Mouse (Mus musculus) ES-Bruce4 (cell line): ENCODE data around the gene Cyb5b. TPM values are rescaled to one million over a fixed set of nuclear protein-coding genes. Genes with fewer than 3 reads are reported as not detected.

ENCODE experiments used
- H3K27ac ChIP-seq: 2 replicates; pipeline ENCODE4 v1.5.1; 2012; ENCODE audit warnings: low read length, inconsistent platforms; ENCODE audit not compliant: insufficient read depth
- H3K27me3 ChIP-seq: 2 replicates; pipeline ENCODE4 v1.6.1; 2012; ENCODE audit warnings: mild to moderate bottlenecking, low read length, inconsistent platforms; ENCODE audit not compliant: control insufficient read depth, poor library complexity, insufficient read depth, severe bottlenecking
- H3K36me3 ChIP-seq: 2 replicates; pipeline ENCODE4 v1.6.1; 2012; ENCODE audit warnings: inconsistent platforms, mild to moderate bottlenecking, low read length, moderate library complexity; ENCODE audit not compliant: control insufficient read depth, poor library complexity, insufficient read depth, severe bottlenecking
- H3K4me1 ChIP-seq: one replicate; pipeline ENCODE4 v1.8.1; 2011; ENCODE audit warnings: low read length; ENCODE audit not compliant: control insufficient read depth, insufficient read depth
- H3K4me3 ChIP-seq: 2 replicates; pipeline ENCODE4 v1.5.1; 2011; ENCODE audit warnings: low read depth, mild to moderate bottlenecking, low read length
- H3K9ac ChIP-seq: 2 replicates; pipeline ENCODE4 v1.6.1; 2012; ENCODE audit warnings: low read depth, mild to moderate bottlenecking, inconsistent platforms; ENCODE audit not compliant: poor library complexity, severe bottlenecking
- H3K9me3 ChIP-seq: replicated peaks from 2 replicates; pipeline ENCODE4 v1.6.1; 2012; ENCODE audit warnings: mild to moderate bottlenecking, low read length, inconsistent platforms; ENCODE audit not compliant: control insufficient read depth, poor library complexity, insufficient read depth, severe bottlenecking
- CTCF ChIP-seq: IDR thresholded peaks from one replicate; pipeline ENCODE4 v1.8.1; 2011; ENCODE audit warnings: low read depth, low read length
- EP300 ChIP-seq: IDR thresholded peaks from 2 replicates; pipeline ENCODE4 v1.6.1; 2011; ENCODE audit warnings: low read depth, low read length; ENCODE audit not compliant: insufficient read depth
- POLR2A ChIP-seq: IDR thresholded peaks from one replicate; pipeline ENCODE4 v1.8.1; 2011; ENCODE audit warnings: low read length; ENCODE audit not compliant: insufficient read depth
- polyA plus RNA-seq: library from polyadenylated mRNA; stranded (reverse); fragments of >200 nt; gene quantifications from 2 replicates; pipeline ENCODE4 v1.2.4, GENCODE M21; 2011; ENCODE audit warnings: low read depth; ENCODE audit not compliant: missing spikeins, insufficient read depth, insufficient read length

Gene Cyb5b
- polyA plus RNA-seq, 1 experiment = 102 TPM

DNA sequence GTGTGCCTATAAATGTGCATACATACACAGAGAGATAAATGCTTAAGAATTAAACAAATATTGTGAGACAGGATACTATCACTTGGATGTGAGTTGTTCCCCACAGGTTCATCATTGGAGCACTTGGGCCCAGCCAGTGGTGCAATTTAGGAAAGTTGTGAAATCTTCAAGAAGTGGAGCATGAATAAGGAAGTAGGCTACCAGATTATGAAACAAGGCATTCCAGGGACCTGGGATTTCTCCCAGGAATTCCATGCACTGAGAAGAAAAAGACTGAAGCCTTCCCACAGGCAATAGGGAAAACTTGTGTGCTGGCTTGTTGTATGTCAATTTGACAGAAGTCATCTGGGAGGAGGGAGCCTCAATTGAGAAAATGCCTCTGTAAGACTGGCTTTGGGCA lies 4.3 kb upstream of the Cyb5b start:
- Histone ChIP-seq H3K9ac (no peak overlapping the region), H3K36me3 (no peaks in the 10 kb centered on the region), H3K9me3 (no peaks in the 10 kb centered on the region), H3K4me1 (peaks cover 1% of the 10 kb centered on the region), H3K4me3 (no peak overlapping the region), H3K27ac (no peak overlapping the region), H3K27me3 (no peaks in the 10 kb centered on the region)
- TF ChIP-seq CTCF = no peak
- no peak for TF ChIP-seq EP300
- TF ChIP-seq POLR2A = no peak

- H3K27ac ChIP-seq = no peak overlapping the region
- H3K4me1 ChIP-seq = peaks cover 1% of the 10 kb centered on the region
- no peak overlapping the region for H3K4me3 ChIP-seq
Measured at GRCm38 (mm10) chr8:107148802-107149201, 1.6 kb upstream of the Cyb5b start.

DNA sequence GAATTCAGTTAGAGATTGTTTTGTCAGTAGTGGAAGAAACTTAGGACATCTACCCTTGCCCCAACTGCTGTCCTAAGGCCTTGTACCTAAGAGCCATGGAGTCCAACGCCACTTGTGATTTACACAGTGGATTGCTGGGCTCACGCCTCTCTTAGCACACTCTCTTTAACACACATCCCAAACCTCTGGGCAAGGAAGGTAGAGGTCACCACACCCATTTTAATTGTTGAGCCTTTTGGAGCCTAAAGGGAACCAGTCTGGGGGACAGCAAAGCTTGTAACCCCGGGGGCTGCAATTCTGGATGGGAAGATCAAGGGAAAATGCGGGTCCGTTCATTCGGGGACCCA lies 410 bp upstream of the Cyb5b start:
- H3K4me1 ChIP-seq = peaks cover 1% of the 10 kb centered on the region

More at GRCm38 (mm10) chr8:107148802-107149201, 1.6 kb upstream of the Cyb5b start:
- Histone ChIP-seq H3K27me3 (no peaks in the 10 kb centered on the region), H3K36me3 (peaks cover 12% of the 10 kb centered on the region), H3K9ac (no peak overlapping the region), H3K9me3 (no peaks in the 10 kb centered on the region)
- TF ChIP-seq POLR2A (no peak), CTCF (no peak), EP300 (no peak)

DNA sequence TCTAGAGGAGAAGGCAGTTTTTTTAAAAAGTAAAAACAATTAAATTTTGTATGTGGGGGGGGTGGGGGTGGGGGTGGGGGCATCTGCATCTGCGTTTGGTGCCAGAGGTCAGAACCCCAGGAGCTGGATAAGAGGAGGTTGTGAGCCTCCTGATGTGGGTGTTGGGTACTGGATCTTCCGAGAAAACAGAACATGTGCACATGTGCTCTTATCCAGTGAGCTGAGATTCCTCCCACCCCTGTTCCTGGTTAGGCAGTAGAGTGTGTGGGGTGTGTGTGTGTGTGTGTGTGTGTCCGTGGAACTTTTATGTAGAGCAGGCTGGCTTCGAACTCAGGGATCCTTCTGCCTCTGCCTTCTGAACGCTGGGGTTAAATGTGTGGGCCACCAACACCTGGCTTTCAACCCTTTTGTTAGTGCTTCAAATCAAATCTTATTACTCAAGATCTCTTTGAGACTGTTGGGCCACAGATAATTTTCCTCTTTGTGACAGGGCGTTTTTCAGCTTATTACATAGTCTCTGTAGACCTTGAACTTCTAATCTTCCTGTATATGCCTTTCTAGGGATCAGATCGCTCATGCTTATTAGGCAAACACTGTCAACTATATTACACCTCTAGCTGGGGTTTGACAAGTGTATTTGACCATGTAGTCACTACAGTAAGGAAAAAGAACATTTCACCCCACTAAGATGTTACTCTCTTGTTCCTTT lies 926 bp downstream of the Cyb5b start:
- no peak overlapping the region for H3K27ac ChIP-seq
- H3K9ac ChIP-seq = peak overlapping the region; percentile 83
- TF ChIP-seq POLR2A (no peak), CTCF (no peak), EP300 (no peak)

More for the DNA sequence above, 410 bp upstream of the Cyb5b start:
- H3K9me3 ChIP-seq = no peaks in the 10 kb centered on the region
- peak overlapping the region; percentile 55 for H3K27ac ChIP-seq
- H3K27me3 ChIP-seq = no peaks in the 10 kb centered on the region
- TF ChIP-seq POLR2A (no peak), EP300 (no peak), CTCF (no peak)
- H3K9ac ChIP-seq = peak overlapping the region; percentile 83
- H3K36me3 ChIP-seq = peaks cover 22% of the 10 kb centered on the region
- H3K4me3 ChIP-seq = peak overlapping the region; percentile 51

DNA sequence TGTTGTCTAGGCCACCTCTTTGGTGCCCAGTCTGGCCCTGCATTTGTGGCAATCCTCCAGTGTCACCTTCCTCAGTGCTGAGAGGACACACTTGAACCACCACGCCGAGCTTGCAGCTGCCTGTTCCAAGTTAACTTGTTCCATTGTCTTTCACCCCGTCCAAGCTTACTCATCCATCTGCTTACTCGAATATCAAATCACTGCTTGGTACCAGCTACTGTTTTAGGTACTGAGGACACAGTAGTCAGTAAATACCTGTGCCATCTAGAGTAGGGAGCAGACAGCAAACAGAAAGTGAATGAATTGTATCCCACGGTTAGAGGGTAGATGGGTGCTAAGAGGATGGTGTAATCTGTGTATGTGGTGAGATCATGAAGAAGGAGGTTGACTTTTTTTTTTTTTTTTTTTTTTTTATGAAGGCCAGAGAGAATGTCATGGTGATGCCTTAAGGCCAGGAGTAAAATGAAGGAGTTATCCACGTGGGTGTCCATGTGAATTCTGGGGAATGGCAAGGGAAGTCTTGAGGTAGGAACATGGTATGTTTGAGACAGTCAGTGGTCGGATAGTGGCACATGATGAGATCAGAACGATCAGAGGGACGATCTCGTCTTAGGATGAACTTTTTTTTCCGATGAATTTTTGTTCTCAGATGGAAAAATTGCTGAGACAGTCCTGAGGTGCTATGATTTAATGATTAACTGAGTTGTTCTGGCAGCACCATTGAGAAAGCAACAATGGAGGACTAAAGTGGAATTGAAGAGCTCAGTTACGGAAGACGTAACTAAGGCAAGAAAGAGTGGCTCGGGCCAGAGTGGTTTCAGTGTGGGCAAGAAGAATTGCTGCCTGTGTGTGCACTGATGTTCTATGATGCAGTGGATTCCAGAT lies 3.1 kb downstream of the Cyb5b start:
- no peaks in the 10 kb centered on the region for H3K9me3 ChIP-seq
- TF ChIP-seq POLR2A = no peak
- TF ChIP-seq CTCF = no peak
- TF ChIP-seq EP300 = no peak

More for the DNA sequence above, 926 bp downstream of the Cyb5b start:
- H3K4me3 ChIP-seq = peak overlapping the region; percentile 89
- no peaks in the 10 kb centered on the region for H3K9me3 ChIP-seq
- peaks cover 33% of the 10 kb centered on the region for H3K36me3 ChIP-seq
- no peaks in the 10 kb centered on the region for H3K4me1 ChIP-seq
- no peaks in the 10 kb centered on the region for H3K27me3 ChIP-seq

DNA sequence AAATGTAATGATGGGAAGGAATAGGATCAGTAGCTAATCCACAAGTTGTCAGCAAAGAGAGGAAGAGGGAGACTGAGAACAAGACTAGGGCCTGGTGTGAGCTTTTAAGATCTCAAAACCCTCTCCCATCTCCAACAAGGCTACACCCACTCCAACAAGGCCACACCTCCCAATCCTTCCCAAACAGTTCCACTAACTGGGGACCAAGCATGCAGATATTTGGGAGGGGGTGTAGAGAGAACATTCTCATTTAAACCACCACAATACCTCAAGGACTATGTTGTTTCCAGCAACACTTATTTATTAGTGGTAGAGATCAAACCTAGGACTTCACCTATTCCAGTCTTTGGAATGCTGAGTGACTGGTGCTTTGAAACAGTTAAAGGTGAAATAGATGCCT lies 6.4 kb downstream of the Cyb5b start:
- Histone ChIP-seq H3K27ac (no peak overlapping the region), H3K9me3 (no peaks in the 10 kb centered on the region), H3K4me3 (no peak overlapping the region), H3K36me3 (peaks cover 62% of the 10 kb centered on the region), H3K27me3 (no peaks in the 10 kb centered on the region), H3K9ac (no peak overlapping the region), H3K4me1 (no peaks in the 10 kb centered on the region)
- no peak for TF ChIP-seq POLR2A
- no peak for TF ChIP-seq CTCF
- no peak for TF ChIP-seq EP300

More for the DNA sequence above, 3.1 kb downstream of the Cyb5b start:
- Histone ChIP-seq H3K36me3 (peaks cover 44% of the 10 kb centered on the region), H3K27ac (no peak overlapping the region), H3K4me1 (no peaks in the 10 kb centered on the region), H3K9ac (no peak overlapping the region), H3K4me3 (no peak overlapping the region), H3K27me3 (no peaks in the 10 kb centered on the region)
